Mouse (Mus musculus) midbrain, embryonic 12.5 days (tissue): ENCODE measurements at regions not wholly inside any gene's neighbourhood (a gene's known extent, or its start where the extent isn't known, plus 50 kb on each side); places are given as distances from the start of the nearest gene placed in this dataset.

Source experiments
- ATAC-seq: fragments of 200-750 bp; cut with Nextera tagmentation; 2 replicates; pipeline ENCODE4 v1.8.0; 2017; ENCODE audit warnings: low read depth, moderate TSS enrichment, moderate library complexity; ENCODE audit not compliant: low FRiP score
- H3K27ac ChIP-seq: fragments of 300-500 bp; sonication (generic); replicated peaks from 2 replicates; pipeline ENCODE4 v1.5.1; 2016; ENCODE audit warnings: mild to moderate bottlenecking
- H3K27me3 ChIP-seq: fragments of 300-500 bp; sonication (generic); 2 replicates; pipeline ENCODE4 v1.6.1; 2016; ENCODE audit warnings: mild to moderate bottlenecking
- H3K36me3 ChIP-seq: fragments of 300-500 bp; sonication (generic); 2 replicates; pipeline ENCODE4 v1.6.1; 2016
- H3K4me1 ChIP-seq: fragments of 300-500 bp; sonication (generic); 2 replicates; pipeline ENCODE4 v1.6.1; 2016
- H3K4me2 ChIP-seq: fragments of 300-500 bp; sonication (generic); replicated peaks from 2 replicates; pipeline ENCODE4 v1.6.1; 2016; ENCODE audit warnings: mild to moderate bottlenecking, moderate library complexity
- H3K4me3 ChIP-seq: fragments of 300-500 bp; sonication (generic); 2 replicates; pipeline ENCODE4 v1.5.1; 2016; ENCODE audit warnings: mild to moderate bottlenecking
- H3K9ac ChIP-seq: fragments of 300-500 bp; sonication (generic); replicated peaks from 2 replicates; pipeline ENCODE4 v1.6.1; 2016; ENCODE audit warnings: mild to moderate bottlenecking, moderate library complexity
- H3K9me3 ChIP-seq: fragments of 300-500 bp; sonication (generic); 2 replicates; pipeline ENCODE4 v1.6.1; 2016; ENCODE audit warnings: mild to moderate bottlenecking
- WGBS: fragments of 180-500 bp; shearing (Covaris S2); methylation state at CpG from one replicate; pipeline ENCODE4 v1.1.7; 2016; 5-methylcytosine and 5-hydroxymethylcytosine counted together

GRCm38 (mm10) chr4:68536254-68536653 is 417.9 kb downstream of the Brinp1 start:
- H3K4me1 ChIP-seq, result no peaks in the 10 kb centered on the region; the same call in 1 of the 2 replicates
- H3K4me2 ChIP-seq, result no peak overlapping the region
- H3K27ac ChIP-seq, result no peak overlapping the region
- H3K36me3 ChIP-seq, result no peaks in the 10 kb centered on the region
- no peaks in the 10 kb centered on the region for H3K27me3 ChIP-seq
- 0 out of 2 replicates have a peak, but pooled peaks have one; percentile 27 for ATAC-seq
- no peaks in the 10 kb centered on the region for H3K9me3 ChIP-seq
- 24% methylated on average over 3 of the region's 3 CpGs for WGBS
- no peak overlapping the region for H3K4me3 ChIP-seq
- no peak overlapping the region for H3K9ac ChIP-seq

- Histone ChIP-seq H3K4me1 (no peaks in the 10 kb centered on the region; the same call in 1 of the 2 replicates), H3K27me3 (no peaks in the 10 kb centered on the region), H3K36me3 (no peaks in the 10 kb centered on the region), H3K4me3 (no peak overlapping the region), H3K9me3 (no peaks in the 10 kb centered on the region), H3K27ac (no peak overlapping the region), H3K4me2 (no peak overlapping the region), H3K9ac (no peak overlapping the region)
- 0 out of 2 replicates have a peak, but pooled peaks have one; percentile 49 for ATAC-seq
- 23% methylated on average over 1 of the region's 1 CpGs for WGBS
These were observed 418.4 kb downstream of the Brinp1 start for GRCm38 (mm10) chr4:68535815-68536214.

- H3K4me1 ChIP-seq, result no peaks in the 10 kb centered on the region; the same call in 1 of the 2 replicates
- no peaks in the 10 kb centered on the region for H3K27me3 ChIP-seq
- H3K27ac ChIP-seq, result no peak overlapping the region
- ATAC-seq, result no peak
- H3K36me3 ChIP-seq, result no peaks in the 10 kb centered on the region
- no peak overlapping the region for H3K9ac ChIP-seq
- no peak overlapping the region for H3K4me3 ChIP-seq
- no peaks in the 10 kb centered on the region for H3K9me3 ChIP-seq
- no peak overlapping the region for H3K4me2 ChIP-seq
- 82% methylated on average over 3 of the region's 3 CpGs for WGBS
These were observed 422.1 kb downstream of the Brinp1 start for GRCm38 (mm10) chr4:68532056-68532455.

- no peak overlapping the region for H3K9ac ChIP-seq
- H3K36me3 ChIP-seq, result no peaks in the 10 kb centered on the region
- H3K4me1 ChIP-seq, result no peaks in the 10 kb centered on the region
- no peaks in the 10 kb centered on the region for H3K9me3 ChIP-seq
- no peak overlapping the region for H3K27ac ChIP-seq
- H3K27me3 ChIP-seq, result no peaks in the 10 kb centered on the region
- 46% methylated on average over 4 of the region's 4 CpGs for WGBS
- H3K4me3 ChIP-seq, result no peak overlapping the region
- no peak overlapping the region for H3K4me2 ChIP-seq
- peak; percentile 94 for ATAC-seq
These were observed 466.2 kb downstream of the Brinp1 start for GRCm38 (mm10) chr4:68487993-68488392.

GRCm38 (mm10) chr4:68486876-68487275 is 467.3 kb downstream of the Brinp1 start:
- H3K9me3 ChIP-seq, result no peaks in the 10 kb centered on the region
- no peaks in the 10 kb centered on the region for H3K27me3 ChIP-seq
- H3K36me3 ChIP-seq, result no peaks in the 10 kb centered on the region
- H3K9ac ChIP-seq, result no peak overlapping the region
- H3K27ac ChIP-seq, result no peak overlapping the region
- no peaks in the 10 kb centered on the region for H3K4me1 ChIP-seq
- no peak overlapping the region for H3K4me2 ChIP-seq
- 70% methylated on average over 1 of the region's 1 CpGs for WGBS
- H3K4me3 ChIP-seq, result no peak overlapping the region
- no peak for ATAC-seq

GRCm38 (mm10) chr4:68461783-68462182 is 492.4 kb downstream of the Brinp1 start:
- Histone ChIP-seq H3K27ac (no peak overlapping the region), H3K4me3 (no peak overlapping the region), H3K9ac (no peak overlapping the region), H3K4me2 (no peak overlapping the region), H3K27me3 (no peaks in the 10 kb centered on the region), H3K4me1 (no peaks in the 10 kb centered on the region), H3K9me3 (no peaks in the 10 kb centered on the region), H3K36me3 (no peaks in the 10 kb centered on the region)
- ATAC-seq, result no peak

- ATAC-seq, result no peak
- Histone ChIP-seq H3K9me3 (no peaks in the 10 kb centered on the region), H3K27ac (no peak overlapping the region), H3K27me3 (no peaks in the 10 kb centered on the region), H3K4me1 (no peaks in the 10 kb centered on the region), H3K9ac (no peak overlapping the region), H3K4me2 (no peak overlapping the region), H3K36me3 (no peaks in the 10 kb centered on the region), H3K4me3 (no peak overlapping the region)
These were observed 538.2 kb downstream of the Brinp1 start for GRCm38 (mm10) chr4:68416046-68416445.

GRCm38 (mm10) chr4:68410785-68411184 is 543.4 kb downstream of the Brinp1 start:
- no peaks in the 10 kb centered on the region for H3K27me3 ChIP-seq
- H3K4me1 ChIP-seq, result no peaks in the 10 kb centered on the region
- H3K4me2 ChIP-seq, result no peak overlapping the region
- no peaks in the 10 kb centered on the region for H3K9me3 ChIP-seq
- H3K4me3 ChIP-seq, result no peak overlapping the region
- no peak overlapping the region for H3K27ac ChIP-seq
- H3K36me3 ChIP-seq, result no peaks in the 10 kb centered on the region
- no peak for ATAC-seq
- 95% methylated on average over 2 of the region's 2 CpGs for WGBS
- H3K9ac ChIP-seq, result no peak overlapping the region

- H3K36me3 ChIP-seq, result no peaks in the 10 kb centered on the region
- H3K27me3 ChIP-seq, result no peaks in the 10 kb centered on the region
- no peaks in the 10 kb centered on the region for H3K9me3 ChIP-seq
- WGBS, result 76% methylated on average over 3 of the region's 3 CpGs
- no peaks in the 10 kb centered on the region for H3K4me1 ChIP-seq
- H3K4me3 ChIP-seq, result no peak overlapping the region
- no peak for ATAC-seq
- no peak overlapping the region for H3K9ac ChIP-seq
- no peak overlapping the region for H3K27ac ChIP-seq
- no peak overlapping the region for H3K4me2 ChIP-seq
These were observed 549.8 kb downstream of the Brinp1 start for GRCm38 (mm10) chr4:68404364-68404763.

- ATAC-seq, result no peak
- no peak overlapping the region for H3K9ac ChIP-seq
- 92% methylated on average over 7 of the region's 7 CpGs for WGBS
- no peaks in the 10 kb centered on the region for H3K4me1 ChIP-seq
- H3K27ac ChIP-seq, result no peak overlapping the region
- no peaks in the 10 kb centered on the region for H3K9me3 ChIP-seq
- no peaks in the 10 kb centered on the region for H3K36me3 ChIP-seq
- H3K27me3 ChIP-seq, result no peaks in the 10 kb centered on the region
- no peak overlapping the region for H3K4me2 ChIP-seq
- H3K4me3 ChIP-seq, result no peak overlapping the region
These were observed 567.1 kb downstream of the Brinp1 start for GRCm38 (mm10) chr4:68387097-68387496.

- Histone ChIP-seq H3K9me3 (no peaks in the 10 kb centered on the region), H3K4me1 (no peaks in the 10 kb centered on the region), H3K9ac (no peak overlapping the region), H3K4me3 (no peak overlapping the region), H3K36me3 (no peaks in the 10 kb centered on the region), H3K27ac (no peak overlapping the region), H3K4me2 (no peak overlapping the region), H3K27me3 (no peaks in the 10 kb centered on the region)
- WGBS, result 65% methylated on average over 1 of the region's 1 CpGs
- ATAC-seq, result no peak
These were observed 572.2 kb downstream of the Brinp1 start for GRCm38 (mm10) chr4:68382007-68382406.

GRCm38 (mm10) chr4:68367983-68368382 is 586.2 kb downstream of the Brinp1 start:
- Histone ChIP-seq H3K27ac (no peak overlapping the region), H3K36me3 (no peaks in the 10 kb centered on the region), H3K4me2 (no peak overlapping the region), H3K4me3 (no peak overlapping the region), H3K9me3 (no peaks in the 10 kb centered on the region), H3K4me1 (no peaks in the 10 kb centered on the region), H3K27me3 (no peaks in the 10 kb centered on the region), H3K9ac (no peak overlapping the region)
- 84% methylated on average over 2 of the region's 2 CpGs for WGBS
- no peak for ATAC-seq

GRCm38 (mm10) chr4:68319575-68319974 is 634.6 kb downstream of the Brinp1 start:
- H3K4me3 ChIP-seq, result no peak overlapping the region
- H3K4me1 ChIP-seq, result no peaks in the 10 kb centered on the region
- H3K9ac ChIP-seq, result no peak overlapping the region
- 74% methylated on average over 3 of the region's 3 CpGs for WGBS
- H3K9me3 ChIP-seq, result no peaks in the 10 kb centered on the region
- H3K4me2 ChIP-seq, result no peak overlapping the region
- H3K27ac ChIP-seq, result no peak overlapping the region
- no peak for ATAC-seq
- no peaks in the 10 kb centered on the region for H3K36me3 ChIP-seq
- H3K27me3 ChIP-seq, result no peaks in the 10 kb centered on the region
